In genomic region chr6:114397691-114398217, GRCm38 (mm10) we compare ENCODE assay signal across 8 mouse cellular contexts. TPM values are rescaled to one million over a fixed set of nuclear protein-coding genes. Genes with fewer than 3 reads are reported as not detected.
DNase-seq lines count a peak whose midpoint lies in the region; ATAC-seq and TF ChIP-seq lines count a peak whose summit lies in the region.

Gene Hrh1 (plus strand): TSS chr6:114397936.

- DNase-seq in ovary, postnatal 14 days (ENCODE audit: low spot score) = peak; percentile 21
- DNase-seq in ovary, postnatal 10 days (ENCODE audit: low spot score) = no peak
- peak; percentile 16 for DNase-seq in lung, adult 2 months
- peak; percentile 4 for DNase-seq in retina, adult 2 months (ENCODE audit: low read depth, low spot score)

- TF ChIP-seq POLR2A in lung, adult 2 months (IDR thresholded peaks at IDR 0.05; ENCODE audit: borderline replicate concordance, extremely low read depth, low read depth, low read length) = no peak

- H3K4me3 ChIP-seq in kidney, embryonic 15.5 days (replicated peaks) = peak within 1 kb of the TSS; percentile 57
- peak within 1 kb of the TSS; percentile 33 for H3K4me3 ChIP-seq in lung, adult 2 months (replicated peaks; ENCODE audit: extremely low read depth, low read depth, low read length)

- no peak within 1 kb of the TSS for H3K27ac ChIP-seq in kidney, embryonic 15.5 days

- H3K4me2 ChIP-seq in kidney, embryonic 15.5 days = peak within 1 kb of the TSS; percentile 99

- H3K9ac ChIP-seq in kidney, embryonic 15.5 days = peak within 1 kb of the TSS; percentile 38

- no peaks in the 10 kb centered on the region for H3K36me3 ChIP-seq in kidney, embryonic 15.5 days

- H3K4me1 ChIP-seq in kidney, embryonic 15.5 days = peaks cover 18% of the 10 kb centered on the region
- H3K4me1 ChIP-seq in lung, adult 2 months (ENCODE audit: control insufficient read depth, insufficient read depth, low read length) = peaks cover 2% of the 10 kb centered on the region; the same call in 1 of the 2 replicates

- ATAC-seq in common myeloid progenitor, adult 5-6 weeks (replicated peaks; ENCODE audit: low read depth, poor library complexity, severe bottlenecking) = peak; percentile 41
- peak; percentile 35 for ATAC-seq in granulocyte monocyte progenitor cell, adult 5-6 weeks (replicated peaks; ENCODE audit: poor library complexity, severe bottlenecking)
- ATAC-seq in kidney, embryonic 15.5 days (replicated peaks; ENCODE audit: low FRiP score) = peak; percentile 71
- ATAC-seq in monocyte, adult 5-6 weeks (replicated peaks; ENCODE audit: insufficient number of reproducible peaks, low FRiP score, low TSS enrichment, poor library complexity, severe bottlenecking) = no peak

- under 1% methylated on average over 49 of the region's 56 CpGs for WGBS in kidney, embryonic 15.5 days
- under 1% methylated on average over 54 of the region's 56 CpGs for WGBS in lung, adult 2 months

- no peak for TF ChIP-seq CTCF in lung, adult 2 months (IDR thresholded peaks at IDR 0.05; ENCODE audit: insufficient read depth, low read length)

- no peaks in the 10 kb centered on the region for H3K9me3 ChIP-seq in kidney, embryonic 15.5 days (replicated peaks)

- H3K27me3 ChIP-seq in kidney, embryonic 15.5 days = peaks cover 84% of the 10 kb centered on the region

RNA-seq across cellular contexts. Expression of gene Hrh1, which starts in this region (rescaled TPM):
- total RNA-seq in common myeloid progenitor, adult 5-6 weeks (2017) = 0.09 TPM in 1 of 2 replicates, not detected in the other
- total RNA-seq in granulocyte monocyte progenitor cell, adult 5-6 weeks (2014; fragmentation: Nextera tagmentation) = not detected in 2 replicates
- total RNA-seq in granulocyte monocyte progenitor cell, adult 5-6 weeks (2017) = not detected in 2 replicates
- polyA plus RNA-seq in kidney, embryonic 15.5 days (2015; fragmentation: Nextera tagmentation; extraction: Ambion mirVana) = 0.21 and 0.28 TPM in 2 replicates
- 0.32 and 0.66 TPM in 2 replicates for polyA plus RNA-seq in lung, adult 2 months (2012; rRNA removed)
- 0.19 to 0.67 TPM in 2 of 3 replicates, not detected in the other for total RNA-seq in monocyte, adult 5-6 weeks (2017)

Comparison
In these comparisons a context has a peak if more than half of its experiments do, and no peak if none do; other contexts are left out.
1. Peak in ATAC-seq in common myeloid progenitor, adult 5-6 weeks; RNA of the gene not detected or under 1 TPM.
2. Peak in ATAC-seq in granulocyte monocyte progenitor cell, adult 5-6 weeks; RNA of the gene not detected or under 1 TPM.
3. Peak in ATAC-seq, H3K4me3 ChIP-seq, H3K9ac ChIP-seq and H3K4me2 ChIP-seq in kidney, embryonic 15.5 days; RNA of the gene not detected or under 1 TPM.
4. Peak in DNase-seq and H3K4me3 ChIP-seq in lung, adult 2 months; RNA of the gene not detected or under 1 TPM.